Mouse (Mus musculus): ENCODE results near the gene Zfp622. TPM values are rescaled to one million over a fixed set of nuclear protein-coding genes. Genes with fewer than 3 reads are reported as not detected.
A peak's percentile ranks its signal among the peaks of the same experiment; 100 is the strongest.

The Zfp622 gene
- 36.5 and 42.5 TPM in 2 replicates for total RNA-seq (2021)
- long read RNA-seq, transcript Zfp622-201 (6 exons, 2,802 nt), result major isoform, 56 of 60 reads
- long read RNA-seq, partial matches to known transcripts, result 3 of 60 reads
- long read RNA-seq, other reads (novel, unspliced or antisense), result 1 of 60 reads

GRCm38 (mm10) chr15:25984067-25984733 is at the start of gene Zfp622:
TSS of gene Zfp622 (plus strand) at chr15:25984366.
- DNase-seq, result peak; percentile 89

- no peak for DNase-seq
These were observed 49.8 kb upstream of the Zfp622 start for GRCm38 (mm10) chr15:25934411-25934810.

GRCm38 (mm10) chr15:25938496-25938895 is 45.7 kb upstream of the Zfp622 start:
- DNase-seq, result no peak

GRCm38 (mm10) chr15:25940397-25941377 is 43.5 kb upstream of the Zfp622 start:
- DNase-seq, result peak; percentile 34

- no peak for DNase-seq
These were observed 42.7 kb upstream of the Zfp622 start for GRCm38 (mm10) chr15:25941514-25941913.

- no peak for DNase-seq
These were observed 41.8 kb upstream of the Zfp622 start for GRCm38 (mm10) chr15:25942415-25942814.

GRCm38 (mm10) chr15:25943386-25944137 is 40.6 kb upstream of the Zfp622 start:
- no peak for DNase-seq

GRCm38 (mm10) chr15:25945224-25945623 is 38.9 kb upstream of the Zfp622 start:
- no peak for DNase-seq

GRCm38 (mm10) chr15:25946482-25946881 is 37.7 kb upstream of the Zfp622 start:
- no peak for DNase-seq

- DNase-seq, result no peak
These were observed 36.8 kb upstream of the Zfp622 start for GRCm38 (mm10) chr15:25947383-25947782.

- no peak for DNase-seq
These were observed 35.6 kb upstream of the Zfp622 start for GRCm38 (mm10) chr15:25948257-25949223.

- no peak for DNase-seq
These were observed 34.5 kb upstream of the Zfp622 start for GRCm38 (mm10) chr15:25949696-25950095.

- DNase-seq, result no peak
These were observed 33.6 kb upstream of the Zfp622 start for GRCm38 (mm10) chr15:25950584-25950983.

- DNase-seq, result no peak
These were observed 33.1 kb upstream of the Zfp622 start for GRCm38 (mm10) chr15:25951037-25951436.

- no peak for DNase-seq
These were observed 28.2 kb upstream of the Zfp622 start for GRCm38 (mm10) chr15:25956001-25956400.

GRCm38 (mm10) chr15:25956422-25957117 is 27.6 kb upstream of the Zfp622 start:
- no peak for DNase-seq

GRCm38 (mm10) chr15:25957651-25958050 is 26.5 kb upstream of the Zfp622 start:
- DNase-seq, result no peak

- no peak for DNase-seq
These were observed 24.8 kb upstream of the Zfp622 start for GRCm38 (mm10) chr15:25959375-25959774.

GRCm38 (mm10) chr15:25960231-25960630 is 23.9 kb upstream of the Zfp622 start:
- DNase-seq, result no peak

- DNase-seq, result no peak
These were observed 17.9 kb upstream of the Zfp622 start for GRCm38 (mm10) chr15:25966220-25966774.

Data from adrenal gland, postnatal 25 days (tissue).